Mouse (Mus musculus) stomach, embryonic 14.5 days (tissue): ENCODE results near the gene Slc26a11. TPM values are rescaled to one million over a fixed set of nuclear protein-coding genes. Genes with fewer than 3 reads are reported as not detected.
A peak's percentile ranks its signal among the peaks of the same experiment; 100 is the strongest.

ENCODE experiments used
- ATAC-seq: fragments of 200-750 bp; cut with Nextera tagmentation; 2 replicates; pipeline ENCODE4 v1.8.0; 2017; ENCODE audit warnings: low read depth, moderate TSS enrichment; ENCODE audit not compliant: insufficient number of reproducible peaks, insufficient read depth, low FRiP score
- H3K27ac ChIP-seq: fragments of 300-500 bp; sonication (generic); 2 replicates; pipeline ENCODE4 v1.5.1; 2014; ENCODE audit warnings: mild to moderate bottlenecking, low read length, moderate library complexity, mixed read lengths
- H3K27me3 ChIP-seq: fragments of 300-500 bp; sonication (generic); 2 replicates; pipeline ENCODE4 v1.6.1; 2014; ENCODE audit warnings: low read length, control low read depth, mixed read lengths; ENCODE audit not compliant: control insufficient read depth, insufficient read depth
- H3K36me3 ChIP-seq: fragments of 300-500 bp; sonication (generic); 2 replicates; pipeline ENCODE4 v1.6.1; 2014; ENCODE audit warnings: mild to moderate bottlenecking, control low read depth, low read length, moderate library complexity, mixed read lengths; ENCODE audit not compliant: control insufficient read depth, insufficient read depth
- H3K4me1 ChIP-seq: fragments of 300-500 bp; sonication (generic); 2 replicates; pipeline ENCODE4 v1.6.1; 2014; ENCODE audit warnings: low read length, control low read depth, mixed read lengths; ENCODE audit not compliant: control insufficient read depth, insufficient read depth
- H3K4me2 ChIP-seq: fragments of 300-500 bp; sonication (generic); replicated peaks from 2 replicates; pipeline ENCODE4 v1.6.1; 2014; ENCODE audit warnings: low read depth, low read length, control low read depth
- H3K4me3 ChIP-seq: fragments of 300-500 bp; sonication (generic); 2 replicates; pipeline ENCODE4 v1.5.1; 2014; ENCODE audit warnings: low read depth, low read length, control low read depth
- H3K9ac ChIP-seq: fragments of 300-500 bp; sonication (generic); replicated peaks from 2 replicates; pipeline ENCODE4 v1.6.1; 2014; ENCODE audit warnings: low read depth, mild to moderate bottlenecking, control low read depth, low read length, moderate library complexity, mixed read lengths
- H3K9me3 ChIP-seq: fragments of 300-500 bp; sonication (generic); 2 replicates; pipeline ENCODE4 v1.6.1; 2016; ENCODE audit warnings: low read depth, low read length, control low read depth; ENCODE audit not compliant: control insufficient read depth
- WGBS: fragments of 180-500 bp; shearing (Covaris S2); extraction: QIAGEN DNeasy Blood & Tissue Kit; methylation state at CpG from one replicate; pipeline ENCODE4 v1.1.7; 2014; 5-methylcytosine and 5-hydroxymethylcytosine counted together
- polyA plus RNA-seq: library from polyadenylated mRNA; unstranded; fragments of >200 nt; fragmentation: Nextera tagmentation; extraction: Ambion mirVana; gene quantifications from 2 replicates; pipeline ENCODE4 v1.2.1, GENCODE M21; 2014

Gene Slc26a11
- polyA plus RNA-seq, 1 experiment from 2014 or later: 9.0 TPM

- no peak overlapping the region for H3K9ac ChIP-seq
- H3K27ac ChIP-seq: no peak overlapping the region
- WGBS: 70% methylated on average over 7 of the region's 7 CpGs
- no peak for ATAC-seq
- H3K9me3 ChIP-seq: no peaks in the 10 kb centered on the region
- H3K36me3 ChIP-seq: no peaks in the 10 kb centered on the region
- no peak overlapping the region for H3K4me3 ChIP-seq
- no peak overlapping the region for H3K4me2 ChIP-seq
- no peaks in the 10 kb centered on the region for H3K27me3 ChIP-seq
- peaks cover 10% of the 10 kb centered on the region for H3K4me1 ChIP-seq
Observed at GRCm38 (mm10) chr11:119352113-119352512, 3.2 kb upstream of the Slc26a11 start.

GRCm38 (mm10) chr11:119353946-119354345 is 1.4 kb upstream of the Slc26a11 start:
- no peak overlapping the region for H3K9ac ChIP-seq
- ATAC-seq: no peak

GRCm38 (mm10) chr11:119354798-119355442 is 437 bp upstream of the Slc26a11 start:
- ATAC-seq: no peak; the same call in 1 of the 2 replicates
- Histone ChIP-seq H3K27ac (peak overlapping the region; percentile 44; the same call in 1 of the 2 replicates), H3K4me1 (peaks cover 10% of the 10 kb centered on the region), H3K27me3 (no peaks in the 10 kb centered on the region), H3K4me3 (peak overlapping the region; percentile 63), H3K9me3 (no peaks in the 10 kb centered on the region), H3K9ac (peak overlapping the region; percentile 64), H3K36me3 (no peaks in the 10 kb centered on the region), H3K4me2 (peak overlapping the region; percentile 79)
- 3% methylated on average over 23 of the region's 23 CpGs for WGBS

More at GRCm38 (mm10) chr11:119353946-119354345, 1.4 kb upstream of the Slc26a11 start:
- Histone ChIP-seq H3K36me3 (no peaks in the 10 kb centered on the region), H3K27ac (no peak overlapping the region), H3K9me3 (no peaks in the 10 kb centered on the region), H3K27me3 (no peaks in the 10 kb centered on the region), H3K4me1 (peaks cover 10% of the 10 kb centered on the region), H3K4me3 (no peak overlapping the region), H3K4me2 (no peak overlapping the region)
- WGBS: 82% methylated on average over 4 of the region's 4 CpGs

- ATAC-seq: no peak
- no peak overlapping the region for H3K9ac ChIP-seq
- H3K27me3 ChIP-seq: no peaks in the 10 kb centered on the region
- peaks cover 15% of the 10 kb centered on the region for H3K4me1 ChIP-seq
- H3K4me3 ChIP-seq: no peak overlapping the region
- H3K36me3 ChIP-seq: no peaks in the 10 kb centered on the region
- H3K9me3 ChIP-seq: no peaks in the 10 kb centered on the region
- no peak overlapping the region for H3K27ac ChIP-seq
- no peak overlapping the region for H3K4me2 ChIP-seq
- WGBS: 91% methylated on average over 10 of the region's 10 CpGs
Observed at GRCm38 (mm10) chr11:119359089-119359488, 3.7 kb downstream of the Slc26a11 start.

- H3K4me1 ChIP-seq: 0 out of 2 replicates have a peak, but pooled peaks cover 5% of the 10 kb centered on the region
- ATAC-seq: peak; percentile 10; the same call in 1 of the 2 replicates
- no peak overlapping the region for H3K4me2 ChIP-seq
- no peaks in the 10 kb centered on the region for H3K36me3 ChIP-seq
- H3K9ac ChIP-seq: no peak overlapping the region
- H3K4me3 ChIP-seq: no peak overlapping the region
- H3K9me3 ChIP-seq: no peaks in the 10 kb centered on the region
- WGBS: 31% methylated on average over 11 of the region's 11 CpGs
- no peak overlapping the region for H3K27ac ChIP-seq
- no peaks in the 10 kb centered on the region for H3K27me3 ChIP-seq
Observed at GRCm38 (mm10) chr11:119362769-119363533, 7.6 kb downstream of the Slc26a11 start.

- 37% methylated on average over 11 of the region's 11 CpGs for WGBS
- no peaks in the 10 kb centered on the region for H3K27me3 ChIP-seq
- H3K27ac ChIP-seq: no peak overlapping the region
- no peak overlapping the region for H3K4me3 ChIP-seq
- H3K4me1 ChIP-seq: 0 out of 2 replicates have a peak, but pooled peaks cover 5% of the 10 kb centered on the region
- H3K9me3 ChIP-seq: no peaks in the 10 kb centered on the region
- no peak overlapping the region for H3K9ac ChIP-seq
- H3K36me3 ChIP-seq: no peaks in the 10 kb centered on the region
- H3K4me2 ChIP-seq: no peak overlapping the region
- ATAC-seq: peak; percentile 76; the same call in 1 of the 2 replicates
Observed at GRCm38 (mm10) chr11:119363534-119364145, 8.3 kb downstream of the Slc26a11 start.

- no peaks in the 10 kb centered on the region for H3K27me3 ChIP-seq
- H3K27ac ChIP-seq: no peak overlapping the region
- H3K4me2 ChIP-seq: no peak overlapping the region
- 0 out of 2 replicates have a peak, but pooled peaks cover 4% of the 10 kb centered on the region for H3K36me3 ChIP-seq
- no peaks in the 10 kb centered on the region for H3K4me1 ChIP-seq
- 77% methylated on average over 6 of the region's 6 CpGs for WGBS
- no peaks in the 10 kb centered on the region for H3K9me3 ChIP-seq
- no peak overlapping the region for H3K9ac ChIP-seq
- H3K4me3 ChIP-seq: no peak overlapping the region
- ATAC-seq: no peak
Observed at GRCm38 (mm10) chr11:119375425-119375824, 20.1 kb downstream of the Slc26a11 start.

GRCm38 (mm10) chr11:119377326-119377725 is 22.0 kb downstream of the Slc26a11 start:
- Histone ChIP-seq H3K9me3 (no peaks in the 10 kb centered on the region), H3K4me1 (no peaks in the 10 kb centered on the region), H3K4me2 (no peak overlapping the region), H3K9ac (no peak overlapping the region), H3K36me3 (0 out of 2 replicates have a peak, but pooled peaks cover 4% of the 10 kb centered on the region), H3K4me3 (no peak overlapping the region), H3K27ac (no peak overlapping the region), H3K27me3 (no peaks in the 10 kb centered on the region)
- 91% methylated on average over 11 of the region's 11 CpGs for WGBS
- no peak for ATAC-seq
